11 mouse cellular contexts compared by ENCODE assay signal in the genomic region with DNA sequence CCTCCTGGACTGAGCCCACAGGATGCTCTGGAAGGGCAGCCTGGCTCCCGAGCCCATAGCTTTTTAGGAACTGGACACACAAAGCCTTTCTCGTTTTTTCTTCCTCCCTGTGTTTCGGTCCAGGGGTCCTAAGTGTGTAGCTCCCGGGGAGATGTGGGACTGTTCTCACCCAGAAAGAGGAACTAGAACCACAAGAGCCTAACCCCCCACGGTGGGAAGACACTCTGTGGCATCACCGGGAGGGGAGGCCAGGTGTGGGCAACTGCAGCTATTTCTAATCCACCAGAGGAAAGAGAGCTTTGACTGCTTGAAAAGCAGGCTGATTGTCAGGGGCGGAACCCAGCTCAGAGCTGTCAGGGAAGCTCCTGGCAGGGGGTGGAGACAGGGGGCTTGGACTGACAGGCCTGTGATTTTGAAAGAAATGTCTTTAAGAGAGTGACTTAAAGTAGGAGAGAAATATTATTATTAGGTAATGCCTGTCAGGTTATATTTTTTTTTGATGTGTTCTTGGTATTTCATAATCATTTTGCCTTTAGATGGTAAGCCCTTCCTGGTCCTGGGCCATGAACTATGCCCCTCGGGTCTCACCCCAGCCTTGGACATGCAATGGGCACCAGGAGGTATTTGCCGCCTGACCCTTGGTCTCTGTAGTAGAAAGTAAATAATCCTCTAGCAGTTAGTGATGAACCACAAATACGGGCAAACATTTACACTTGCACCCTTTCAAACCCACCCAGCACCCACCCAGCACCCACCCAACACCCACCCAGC. TPM values are rescaled to one million over a fixed set of nuclear protein-coding genes. Genes with fewer than 3 reads are reported as not detected.
DNase-seq lines count a peak whose midpoint lies in the region; ATAC-seq and TF ChIP-seq lines count a peak whose summit lies in the region.
"Not testable (repeated sequence)": the region's sequence is repeated elsewhere in the genome, so short reads cannot be mapped to it uniquely, and the experiment has no call there.
"Had no signal": no experiment of that assay in that cellular context is flagged by ENCODE, and none has a peak within 500 bp of the region (broad histone marks: within the 10 kb centered on the region; RNA-seq: fewer than 3 reads in every experiment).

No protein-coding gene starts in this region.

- H3K27ac ChIP-seq in forebrain, embryonic 11.5 days (ENCODE audit: low read depth, low read length), result 0 out of 2 replicates have a peak overlapping the region, but pooled peaks have one; percentile 41
- H3K27ac ChIP-seq in forebrain, postnatal 0 days (ENCODE audit: low read depth, low read length), result peak overlapping the region; percentile 71
- not testable (repeated sequence) for H3K27ac ChIP-seq in intestine, embryonic 16.5 days (ENCODE audit: low read length); midbrain, embryonic 11.5 days (ENCODE audit: low read depth, low read length)
- H3K27ac ChIP-seq in kidney, postnatal 0 days, result peak overlapping the region; percentile 36; the same call in 1 of the 2 replicates
- peak overlapping the region; percentile 68 for H3K27ac ChIP-seq in liver, embryonic 15.5 days (replicated peaks)

- H3K9ac ChIP-seq in forebrain, embryonic 11.5 days (ENCODE audit: low read length); forebrain, postnatal 0 days; intestine, embryonic 16.5 days (ENCODE audit: low read depth, low read length); kidney, postnatal 0 days (ENCODE audit: low read depth, low read length); liver, embryonic 15.5 days; midbrain, embryonic 11.5 days (ENCODE audit: low read length): not testable (repeated sequence)

- H3K4me2 ChIP-seq in forebrain, embryonic 11.5 days (ENCODE audit: low read depth, low read length, severe bottlenecking); forebrain, postnatal 0 days (ENCODE audit: low read depth); intestine, embryonic 16.5 days (ENCODE audit: low read depth, low read length); kidney, postnatal 0 days (ENCODE audit: low read length); liver, embryonic 15.5 days; midbrain, embryonic 11.5 days: not testable (repeated sequence)

- H3K36me3 ChIP-seq in forebrain, embryonic 11.5 days (ENCODE audit: control insufficient read depth, insufficient read depth, low read length); forebrain, postnatal 0 days (ENCODE audit: insufficient read depth); intestine, embryonic 16.5 days (ENCODE audit: control insufficient read depth, insufficient read depth, low read length); kidney, postnatal 0 days (ENCODE audit: insufficient read depth, low read length); liver, embryonic 15.5 days (replicated peaks); midbrain, embryonic 11.5 days (ENCODE audit: control insufficient read depth, insufficient read depth, low read length): not testable (repeated sequence)

- 33% methylated on average over 9 of the region's 10 CpGs for WGBS in forebrain, embryonic 11.5 days
- WGBS in forebrain, postnatal 0 days, result 35% methylated on average over 9 of the region's 10 CpGs
- 51% methylated on average over 8 of the region's 10 CpGs for WGBS in intestine, embryonic 16.5 days
- 55% methylated on average over 9 of the region's 10 CpGs for WGBS in kidney, postnatal 0 days
- 22% methylated on average over 10 of the region's 10 CpGs for WGBS in liver, embryonic 15.5 days (ENCODE audit: insufficient replicate concordance)
- 25% methylated on average over 9 of the region's 10 CpGs for WGBS in midbrain, embryonic 11.5 days

- ATAC-seq in forebrain, embryonic 11.5 days (replicated peaks; ENCODE audit: low FRiP score); midbrain, embryonic 11.5 days (ENCODE audit: low FRiP score): not testable (repeated sequence)
- peak; percentile 88 for ATAC-seq in forebrain, postnatal 0 days
- peak; percentile 67 for ATAC-seq in intestine, embryonic 16.5 days
- peak; percentile 83 for ATAC-seq in kidney, postnatal 0 days (replicated peaks; ENCODE audit: low FRiP score, low read depth)
- ATAC-seq in liver, embryonic 15.5 days (ENCODE audit: insufficient read depth), result peak; percentile 78

- H3K4me3 ChIP-seq in forebrain, embryonic 11.5 days (ENCODE audit: low read depth, low read length); forebrain, postnatal 0 days (ENCODE audit: low read depth, low read length); intestine, embryonic 16.5 days (ENCODE audit: low read length); kidney, postnatal 0 days (replicated peaks; ENCODE audit: low read depth, low read length); liver, embryonic 15.5 days (replicated peaks); midbrain, embryonic 11.5 days (ENCODE audit: low read depth, low read length): not testable (repeated sequence)

- not testable (repeated sequence) for H3K27me3 ChIP-seq in forebrain, embryonic 11.5 days (ENCODE audit: control insufficient read depth, insufficient read depth, low read length); forebrain, postnatal 0 days (ENCODE audit: insufficient read depth, low read length); intestine, embryonic 16.5 days (replicated peaks; ENCODE audit: control insufficient read depth, insufficient read depth, low read length); kidney, postnatal 0 days (ENCODE audit: insufficient read depth, low read length); liver, embryonic 15.5 days; midbrain, embryonic 11.5 days (ENCODE audit: control insufficient read depth, insufficient read depth, low read length)

- TF ChIP-seq CTCF in forebrain, postnatal 0 days (IDR thresholded peaks at IDR 0.05; ENCODE audit: low read depth); kidney, postnatal 0 days (IDR thresholded peaks at IDR 0.05; ENCODE audit: low read depth): not testable (repeated sequence)

- H3K9me3 ChIP-seq in forebrain, embryonic 11.5 days (ENCODE audit: control insufficient read depth, low read length); forebrain, postnatal 0 days (ENCODE audit: low read length); intestine, embryonic 16.5 days (ENCODE audit: control insufficient read depth, low read length); kidney, postnatal 0 days (replicated peaks; ENCODE audit: low read length); liver, embryonic 15.5 days (replicated peaks); midbrain, embryonic 11.5 days (ENCODE audit: control insufficient read depth, low read length): not testable (repeated sequence)

- H3K4me1 ChIP-seq in forebrain, embryonic 11.5 days (replicated peaks; ENCODE audit: control insufficient read depth, insufficient read depth, low read length); forebrain, postnatal 0 days (ENCODE audit: insufficient read depth); intestine, embryonic 16.5 days (ENCODE audit: control insufficient read depth, insufficient read depth, low read length); kidney, postnatal 0 days (replicated peaks; ENCODE audit: insufficient read depth, low read length): not testable (repeated sequence)
- peaks cover 12% of the 10 kb centered on the region; the same call in 1 of the 2 replicates for H3K4me1 ChIP-seq in liver, embryonic 15.5 days (replicated peaks)
- peaks cover 12% of the 10 kb centered on the region for H3K4me1 ChIP-seq in midbrain, embryonic 11.5 days (ENCODE audit: control insufficient read depth, insufficient read depth, low read length)

- DNase-seq in B cell, adult 2 months, result peak; percentile 39 to 40
- DNase-seq in forebrain, embryonic 11.5 days (ENCODE audit: low spot score); kidney, postnatal 0 days (ENCODE audit: low spot score): not testable (repeated sequence)
- DNase-seq in forebrain, postnatal 0 days, result peak; percentile 17
- peak; percentile 78 for DNase-seq in midbrain, embryonic 11.5 days (ENCODE audit: low spot score, missing footprints)
- DNase-seq in spleen, postnatal 36 days (ENCODE audit: low spot score in 2 of 2), result peak; percentile 49 to 50

RNA-seq across cellular contexts. Expression of a gene that starts 10.6 kb away (rescaled TPM):
- 0.59 TPM in 1 of 2 replicates, not detected in the other for polyA plus RNA-seq in forebrain, embryonic 11.5 days (2014; fragmentation: Nextera tagmentation; extraction: Ambion mirVana)
- 0.38 and 0.62 TPM in 2 replicates for total RNA-seq in forebrain, postnatal 0 days (2014; rRNA removed)
- polyA plus RNA-seq in forebrain, postnatal 0 days (2015; fragmentation: Nextera tagmentation; extraction: Ambion mirVana), result 0.58 and 0.75 TPM in 2 replicates
- 0.98 and 1.8 TPM in 2 replicates for polyA plus RNA-seq in intestine, embryonic 16.5 days (2015; fragmentation: Nextera tagmentation; extraction: Ambion mirVana)
- polyA plus RNA-seq in kidney, postnatal 0 days (2015; fragmentation: Nextera tagmentation; extraction: Ambion mirVana), result 11.9 and 13.1 TPM in 2 replicates
- 28.0 and 32.6 TPM in 2 replicates for polyA plus RNA-seq in liver, embryonic 15.5 days (2015; fragmentation: Nextera tagmentation; extraction: Ambion mirVana)
- polyA plus RNA-seq in midbrain, embryonic 11.5 days (2014; fragmentation: Nextera tagmentation; extraction: Ambion mirVana), result not detected in 2 replicates
- total RNA-seq: gastrocnemius, postnatal 25 days had no signal
- polyA plus RNA-seq: G1E, Patski had no signal
